Mouse (Mus musculus): ENCODE measurements around the gene Srcin1.
A peak's percentile ranks its signal among the peaks of the same experiment; 100 is the strongest.

Srcin1 gene

DNA sequence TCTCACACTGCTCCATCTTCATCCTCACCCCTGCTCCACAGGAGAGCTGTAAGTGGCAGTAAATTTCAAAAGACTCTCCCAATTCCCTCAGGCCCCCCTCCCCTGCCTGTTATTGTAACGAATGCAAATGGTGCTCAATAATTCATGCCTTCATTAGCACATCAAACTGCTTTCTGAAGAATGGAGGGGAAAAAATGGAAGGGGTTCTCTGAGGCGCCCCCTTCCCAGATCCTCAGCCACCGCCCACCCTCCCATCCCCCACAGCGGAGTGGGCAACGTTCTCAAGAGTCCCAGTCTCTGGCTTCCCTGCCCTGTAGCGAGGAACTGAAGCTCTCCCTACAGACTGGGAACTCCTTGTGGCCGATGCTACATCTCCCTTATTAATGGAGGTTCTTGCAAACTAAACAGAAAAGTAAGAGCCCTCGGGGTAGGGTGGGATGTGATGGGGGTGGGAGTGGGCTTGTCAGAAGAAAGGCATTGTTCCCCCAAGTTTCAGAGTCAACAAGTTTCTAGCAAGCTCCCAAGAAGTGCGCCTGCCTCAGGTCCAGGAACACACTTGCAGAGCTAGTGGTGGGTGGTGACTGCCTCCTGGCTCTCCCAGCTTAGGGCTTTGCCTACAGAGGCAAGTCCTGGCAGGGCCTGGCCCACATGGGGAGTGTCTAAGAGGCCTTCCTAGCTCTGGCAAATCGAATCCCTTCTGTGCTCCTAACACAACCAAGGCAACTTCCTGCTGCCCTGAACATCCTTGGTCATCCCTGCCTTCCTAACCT is 3.3 kb upstream of the Srcin1 start:
- DNase-seq (ENCODE audit: low spot score in 2 of 2) = no peak

- DNase-seq (ENCODE audit: low spot score in 2 of 2) = no peak
These were observed 2.3 kb upstream of the Srcin1 start for GRCm38 (mm10) chr11:97578286-97578685.

- peak; percentile 38 to 72 for DNase-seq (ENCODE audit: low spot score in 2 of 2)
These were observed 348 bp downstream of the Srcin1 start for GRCm38 (mm10) chr11:97575638-97576037.

DNA sequence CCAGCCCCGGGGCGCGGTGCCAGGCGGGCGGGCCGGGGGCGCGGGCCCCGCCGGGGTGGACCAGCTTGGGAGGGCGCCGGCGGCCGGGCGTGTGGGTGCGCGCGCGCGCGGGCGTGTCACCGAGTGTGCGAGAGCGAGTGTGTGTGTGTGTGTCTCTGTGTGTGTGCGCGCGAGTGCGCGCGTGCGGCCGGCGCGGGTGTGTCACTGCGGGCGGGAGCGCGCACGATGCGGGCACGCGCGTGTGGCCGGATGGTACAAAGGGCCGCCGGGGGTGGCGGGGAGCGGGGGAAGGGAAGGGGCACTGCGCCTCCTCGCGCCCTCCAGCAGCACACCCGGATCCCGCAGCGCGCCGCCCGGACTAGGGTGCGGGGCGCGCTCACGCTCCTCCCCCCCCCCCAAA is 911 bp downstream of the Srcin1 start:
- DNase-seq (ENCODE audit: low spot score in 2 of 2) = no peak

DNA sequence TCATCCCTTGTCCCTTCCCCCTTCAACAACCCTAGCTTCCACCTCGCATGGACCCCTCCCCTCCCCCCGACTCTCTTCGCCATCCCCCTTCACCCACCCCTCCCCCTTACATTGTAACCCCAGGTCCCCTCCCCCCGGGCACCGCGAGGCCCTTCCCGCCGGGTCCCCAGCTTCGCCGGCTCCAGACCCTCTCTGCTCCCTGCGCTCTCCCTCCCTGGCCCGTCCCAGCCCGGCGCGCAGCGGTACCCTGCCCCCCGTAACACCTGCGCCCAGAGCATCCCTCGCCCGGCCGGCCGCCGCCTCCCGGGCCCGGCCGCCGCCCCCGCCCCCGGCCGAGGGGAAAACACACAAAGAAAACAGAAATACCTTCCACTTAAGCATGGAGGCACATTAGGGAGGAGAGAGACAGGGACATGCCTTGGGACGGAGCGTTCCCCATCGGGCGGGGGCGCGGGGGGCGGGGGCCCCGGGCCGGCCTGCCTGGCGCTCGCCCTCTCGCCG is 1.4 kb downstream of the Srcin1 start:
- DNase-seq (ENCODE audit: low spot score in 2 of 2) = no peak

- no peak for DNase-seq (ENCODE audit: low spot score in 2 of 2)
These were observed 2.0 kb downstream of the Srcin1 start for GRCm38 (mm10) chr11:97573891-97574550.

DNA sequence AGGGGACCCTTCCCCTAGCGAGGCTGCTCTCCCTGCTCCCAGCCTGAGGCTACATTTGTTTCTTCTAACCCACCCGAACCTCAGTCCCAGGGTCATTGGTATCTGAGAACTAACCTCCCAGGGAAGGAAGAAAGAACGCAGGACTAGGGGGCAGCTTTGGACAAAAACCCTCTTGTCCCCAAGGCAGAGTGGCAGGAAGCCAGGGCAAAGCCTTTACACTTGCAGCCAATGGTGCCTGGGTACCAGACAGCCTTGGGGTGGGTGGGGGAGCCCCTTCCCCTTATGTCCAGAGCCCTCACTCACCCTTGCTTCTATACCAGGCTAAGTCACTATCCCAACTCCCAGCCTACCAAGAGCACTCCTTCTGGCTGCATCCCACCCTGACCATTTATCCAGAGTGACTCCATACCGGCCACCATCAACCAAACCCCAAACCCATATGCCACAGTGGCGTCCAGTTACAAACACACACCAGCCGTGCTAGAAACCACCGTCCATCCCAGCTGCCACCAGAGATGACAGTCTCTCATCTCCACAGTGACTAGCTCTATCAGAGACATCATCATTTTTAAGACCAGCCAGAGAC is 3.0 kb downstream of the Srcin1 start:
- no peak for DNase-seq (ENCODE audit: low spot score in 2 of 2)

DNA sequence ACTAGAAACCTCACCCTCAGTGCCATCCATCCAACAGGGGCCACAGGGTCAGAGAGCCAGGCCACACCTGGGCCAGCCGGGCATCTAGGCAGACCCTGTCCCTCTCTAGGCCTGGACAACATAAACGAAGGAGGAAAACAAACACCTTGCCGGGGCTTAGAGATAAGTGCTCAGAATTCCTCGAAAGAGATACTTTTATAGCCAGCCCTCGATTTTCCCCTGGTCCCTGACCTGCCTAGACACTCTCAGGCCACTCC is 4.0 kb downstream of the Srcin1 start:
- no peak for DNase-seq (ENCODE audit: low spot score in 2 of 2)

DNA sequence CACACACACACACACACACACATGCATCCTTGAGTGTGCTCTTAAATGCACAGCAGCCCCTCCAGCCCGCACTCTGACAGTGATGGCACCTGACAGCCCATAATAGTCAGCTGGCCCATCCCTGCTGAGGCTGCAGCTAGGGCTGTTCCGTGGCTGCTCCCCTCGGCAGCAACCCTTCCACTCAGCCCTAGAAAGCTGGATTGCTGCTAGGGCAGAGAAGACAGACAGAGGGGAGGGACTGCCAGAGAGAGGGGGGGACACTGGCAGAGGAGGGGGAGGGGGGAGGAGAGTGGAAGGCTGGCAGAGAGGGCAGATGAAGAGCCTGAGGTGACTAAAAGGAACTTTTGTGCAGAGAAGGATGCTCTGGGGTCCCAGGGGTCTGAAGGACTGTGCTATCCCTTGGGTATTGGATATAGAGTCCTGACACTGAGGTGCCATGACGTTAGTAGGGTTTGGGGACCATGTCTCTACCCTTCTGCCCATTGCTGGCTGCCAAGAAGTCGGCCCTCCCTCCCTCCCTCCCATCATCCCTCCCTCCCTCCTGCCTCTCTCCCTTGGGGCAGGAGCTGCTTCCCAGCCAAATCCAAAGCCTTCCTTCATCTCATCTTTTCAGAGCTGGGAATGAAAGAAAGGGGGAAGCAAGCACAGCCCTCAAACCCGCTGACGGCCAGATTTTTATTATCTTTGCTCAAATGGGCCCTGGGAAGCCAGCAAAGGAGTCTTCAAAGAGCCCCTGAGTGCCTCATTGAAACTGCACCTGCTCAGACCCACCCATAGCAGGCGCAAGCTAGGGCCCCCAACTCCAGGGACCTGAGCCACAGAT is 4.5 kb downstream of the Srcin1 start:
- no peak for DNase-seq (ENCODE audit: low spot score in 2 of 2)

GRCm38 (mm10) chr11:97570493-97571137 is 5.4 kb downstream of the Srcin1 start:
- DNase-seq (ENCODE audit: low spot score in 2 of 2) = no peak

GRCm38 (mm10) chr11:97569806-97570205 is 6.2 kb downstream of the Srcin1 start:
- no peak for DNase-seq (ENCODE audit: low spot score in 2 of 2)

- DNase-seq (ENCODE audit: low spot score in 2 of 2) = no peak
These were observed 6.7 kb downstream of the Srcin1 start for GRCm38 (mm10) chr11:97569301-97569724.

- no peak for DNase-seq (ENCODE audit: low spot score in 2 of 2)
These were observed 7.3 kb downstream of the Srcin1 start for GRCm38 (mm10) chr11:97568729-97569128.

GRCm38 (mm10) chr11:97567480-97567879 is 8.5 kb downstream of the Srcin1 start:
- DNase-seq (ENCODE audit: low spot score in 2 of 2) = no peak

- no peak for DNase-seq (ENCODE audit: low spot score in 2 of 2)
These were observed 9.4 kb downstream of the Srcin1 start for GRCm38 (mm10) chr11:97566551-97566950.

DNA sequence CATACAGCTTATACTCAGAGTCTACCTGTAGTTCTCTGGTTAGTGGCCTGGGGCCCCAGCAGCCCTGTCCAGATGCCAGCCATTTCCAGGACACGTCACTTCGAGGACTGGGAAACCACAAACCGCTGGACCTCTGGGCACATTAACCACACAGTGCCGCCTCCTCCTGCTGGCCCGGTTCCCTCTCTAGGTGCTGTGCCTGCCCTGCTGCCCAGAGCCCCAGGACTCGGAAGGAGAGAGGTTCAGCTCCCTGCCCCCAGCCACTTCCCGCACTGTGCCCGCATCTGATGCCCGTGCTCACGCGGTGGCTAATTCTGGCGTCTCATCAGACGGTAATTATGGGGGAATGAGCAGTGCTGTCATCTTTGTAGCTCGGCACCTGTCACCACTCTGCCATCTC is 12.3 kb downstream of the Srcin1 start:
- DNase-seq (ENCODE audit: low spot score in 2 of 2) = no peak

DNA sequence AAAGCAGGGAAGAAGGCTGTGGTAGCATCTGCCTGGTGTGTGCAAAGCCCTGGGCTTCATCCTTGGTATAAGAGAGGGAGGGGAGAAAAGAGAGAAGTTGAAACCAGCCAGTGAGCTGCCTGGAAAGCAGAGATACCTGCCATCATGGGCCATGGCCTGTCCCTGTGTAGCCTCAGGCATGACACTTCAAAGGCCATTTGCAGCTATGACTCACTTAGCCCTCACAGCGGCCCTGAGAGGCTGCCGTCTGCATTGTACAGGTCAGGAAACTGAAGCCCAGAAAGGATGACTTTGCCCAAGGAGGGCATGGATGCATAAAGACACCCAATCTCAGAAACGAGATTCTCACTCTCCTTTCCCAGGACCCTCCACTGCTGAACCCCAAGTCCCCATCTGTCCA is 13.4 kb downstream of the Srcin1 start:
- DNase-seq (ENCODE audit: low spot score in 2 of 2) = no peak

GRCm38 (mm10) chr11:97560210-97560963 is 15.6 kb downstream of the Srcin1 start:
- DNase-seq (ENCODE audit: low spot score in 2 of 2) = no peak

GRCm38 (mm10) chr11:97559549-97559948 is 16.4 kb downstream of the Srcin1 start:
- DNase-seq (ENCODE audit: low spot score in 2 of 2) = no peak

DNA sequence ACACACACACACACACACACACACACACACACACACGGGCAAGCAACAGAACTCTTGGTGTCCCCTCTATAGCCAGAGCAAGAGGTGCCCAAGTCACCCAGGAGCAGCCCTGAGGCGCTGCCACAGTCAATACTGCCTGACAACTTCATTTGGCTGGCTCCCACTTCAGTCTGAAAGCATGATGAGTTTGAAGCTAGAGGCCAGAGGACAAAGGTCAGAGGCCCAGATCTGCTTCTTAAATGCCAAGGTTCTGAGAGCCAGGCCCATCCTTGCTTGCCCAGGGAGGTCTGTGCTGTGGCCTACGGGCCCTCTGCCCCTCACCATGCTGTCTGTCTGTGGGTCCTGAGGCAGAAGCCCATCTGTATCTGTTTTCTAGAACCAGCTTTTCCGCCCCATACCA is 18.1 kb downstream of the Srcin1 start:
- DNase-seq (ENCODE audit: low spot score in 2 of 2) = no peak
